Mouse (Mus musculus) right cerebral cortex, postnatal 25 days (tissue): ENCODE data around the gene Sugp1.
A peak's percentile ranks its signal among the peaks of the same experiment; 100 is the strongest.
"Not testable (repeated sequence)": the region's sequence is repeated elsewhere in the genome, so short reads cannot be mapped to it uniquely, and the experiment has no call there.

ENCODE experiments used
- DNase-seq: peaks from one replicate; pipeline ENCODE4 v3.0.0; 2022

Sugp1 gene

GRCm38 (mm10) chr8:70042583-70043455 is at the start of gene Sugp1, which contains the start of gene Mau2:
Gene Sugp1 (plus strand): TSS chr8:70042813.
Gene Mau2 (minus strand): TSS chr8:70042734.
- DNase-seq: peak; percentile 95

GRCm38 (mm10) chr8:69995422-69995775 is 47.2 kb upstream of the Sugp1 start:
- DNase-seq: no peak

GRCm38 (mm10) chr8:69995776-69996588 is 46.6 kb upstream of the Sugp1 start, which contains the start of gene Gatad2a:
Gene Gatad2a (minus strand): TSS chr8:69996384.
- peak; percentile 100 for DNase-seq

DNA sequence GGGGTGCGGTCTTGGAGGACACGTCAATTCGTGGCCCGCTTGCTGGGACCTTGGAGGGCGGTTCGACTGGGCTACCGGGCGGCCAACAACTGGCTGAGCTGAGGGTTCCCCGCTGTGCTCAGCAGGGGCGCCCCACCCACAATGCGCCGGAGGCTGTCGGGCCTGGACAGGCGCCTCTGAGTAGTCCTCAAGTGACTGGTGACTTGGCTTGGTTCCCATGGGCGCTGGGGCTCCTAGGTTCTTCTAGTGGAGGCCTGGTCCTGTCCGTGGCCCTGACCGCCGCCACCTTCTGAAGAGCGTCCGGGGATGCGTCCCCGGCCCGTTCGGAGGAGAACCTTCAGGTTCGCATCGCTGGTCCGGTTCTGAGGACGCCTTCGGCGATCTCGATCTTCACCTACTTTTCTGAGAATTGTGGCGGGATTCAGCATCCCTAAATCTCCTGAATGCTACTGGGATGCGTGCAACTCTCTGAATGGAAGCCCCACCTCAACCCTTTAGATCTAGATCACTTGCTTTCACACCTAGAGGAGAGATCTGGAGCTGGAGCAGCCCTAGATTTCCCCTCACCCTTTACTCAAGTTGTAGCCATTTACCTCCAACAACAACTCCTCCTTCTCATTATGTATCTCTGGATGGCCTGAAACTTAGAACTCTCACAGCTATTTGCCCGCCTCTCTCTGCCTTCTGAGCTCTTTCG is 45.9 kb upstream of the Sugp1 start:
- DNase-seq: no peak

GRCm38 (mm10) chr8:69998706-69999105 is 43.9 kb upstream of the Sugp1 start:
- DNase-seq: no peak

GRCm38 (mm10) chr8:69999236-69999635 is 43.4 kb upstream of the Sugp1 start:
- DNase-seq: no peak

DNA sequence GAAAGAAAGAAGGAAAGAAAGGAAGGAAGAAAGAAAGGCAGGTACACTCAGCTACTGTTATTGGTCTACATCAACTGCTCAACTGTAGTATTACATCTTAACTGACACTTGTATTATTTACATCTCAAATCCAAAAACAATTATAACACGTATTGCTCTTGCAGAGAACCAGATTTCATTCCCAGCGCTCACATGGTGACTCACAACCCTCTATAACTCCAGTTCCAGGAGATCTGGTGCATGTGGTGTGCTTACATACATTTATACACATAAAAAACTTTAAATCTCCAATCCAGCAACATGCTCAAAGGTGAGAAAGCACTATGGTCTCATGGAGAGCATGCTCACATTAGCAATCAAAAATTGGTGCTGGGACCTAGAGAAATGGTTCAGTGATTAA is 42.4 kb upstream of the Sugp1 start:
- DNase-seq: no peak

DNA sequence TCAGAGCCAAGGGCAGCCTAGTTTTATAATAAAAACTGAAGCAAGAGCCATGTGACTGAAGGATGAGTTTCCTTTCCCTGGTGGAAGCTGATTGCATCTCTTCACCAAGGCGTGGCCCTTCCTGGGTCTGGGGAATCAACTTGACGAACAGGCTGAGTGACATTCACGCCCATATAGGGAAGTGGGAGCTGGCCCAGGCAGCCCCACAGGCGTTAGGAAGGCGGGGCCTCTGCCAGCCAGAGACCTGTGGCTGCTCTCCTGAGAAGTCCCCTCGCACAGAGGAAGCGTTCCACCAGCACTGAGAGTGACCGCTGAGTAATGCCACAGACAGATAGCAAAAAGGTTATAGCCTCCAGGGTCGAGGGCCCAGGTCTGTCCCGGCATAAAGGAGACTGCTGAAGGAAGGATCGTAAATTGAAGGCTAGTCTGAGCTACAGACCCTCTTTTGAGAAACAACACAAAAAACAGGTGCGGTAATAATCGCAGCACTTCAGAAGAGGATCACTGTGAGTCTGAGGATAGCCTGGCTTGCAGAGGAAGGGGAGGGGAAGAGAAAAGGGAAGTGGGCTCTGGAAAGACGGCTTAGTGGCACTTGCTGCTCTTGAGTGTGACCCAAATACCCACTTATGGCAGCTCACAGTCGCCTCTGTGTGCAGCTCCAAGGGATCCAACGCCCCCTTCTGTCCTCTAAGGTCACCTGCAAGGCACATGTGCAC is 41.3 kb upstream of the Sugp1 start:
- no peak for DNase-seq

GRCm38 (mm10) chr8:70001892-70002191 is 40.8 kb upstream of the Sugp1 start:
- DNase-seq: not testable (repeated sequence)

DNA sequence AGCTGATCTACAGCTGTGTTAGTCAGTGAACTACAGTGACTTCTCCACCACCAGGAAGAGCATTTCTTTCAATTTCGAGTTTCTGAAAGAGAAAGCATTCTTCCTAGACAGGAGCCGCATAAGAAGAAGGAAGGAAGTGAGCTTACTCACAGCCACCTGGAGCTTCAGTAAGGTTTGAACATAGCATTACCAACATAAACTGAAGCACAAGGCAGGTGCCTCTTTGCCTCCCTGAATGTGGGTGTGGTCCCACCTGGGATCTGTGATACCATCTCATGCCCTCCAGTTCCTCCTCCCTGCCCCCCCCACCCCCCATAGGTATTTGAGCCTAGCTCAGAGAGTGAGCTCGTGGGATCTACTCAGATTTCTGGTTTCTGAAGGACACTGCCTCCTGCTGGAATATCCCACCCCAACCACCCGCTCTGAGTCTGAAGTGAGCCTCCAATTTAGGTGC is 39.4 kb upstream of the Sugp1 start:
- no peak for DNase-seq

DNA sequence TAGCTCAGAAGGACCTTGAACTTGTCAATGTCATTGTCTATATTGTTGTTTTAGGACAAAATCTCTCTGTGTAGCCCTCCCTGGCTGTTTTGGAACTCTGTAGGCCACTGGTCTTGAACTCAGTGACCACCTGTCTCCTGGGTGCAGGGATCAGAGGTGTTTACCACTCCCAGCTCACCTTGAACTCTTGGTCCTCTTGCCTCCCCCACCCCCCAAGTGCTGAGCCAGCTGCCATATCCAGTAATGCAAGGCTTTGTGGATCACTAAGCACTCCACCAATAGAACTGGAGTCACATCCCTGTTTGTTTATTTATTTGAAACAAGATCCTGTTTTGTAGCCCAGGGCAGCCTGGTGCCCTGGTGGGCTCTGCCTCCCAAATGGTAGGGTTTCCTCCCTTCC is 38.3 kb upstream of the Sugp1 start:
- DNase-seq: no peak

DNA sequence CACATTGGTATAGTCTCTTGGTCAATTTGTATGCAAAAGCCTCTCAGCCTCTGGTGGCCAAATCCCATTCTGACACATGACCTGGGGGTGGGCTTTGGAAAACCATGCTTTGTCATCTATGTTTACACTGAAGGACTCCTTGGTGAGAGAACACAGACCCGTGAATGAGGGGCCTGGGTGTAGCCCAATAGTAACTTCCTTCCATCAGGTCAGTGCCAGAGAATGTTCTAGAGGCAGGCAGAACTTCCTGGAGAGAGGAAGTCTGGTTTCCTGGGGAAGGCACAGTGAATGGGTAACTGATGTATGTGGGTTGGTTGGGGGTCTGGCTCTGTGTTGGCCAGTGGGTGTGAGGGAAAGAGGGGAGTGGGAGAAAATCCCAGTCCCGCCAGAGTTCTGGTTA is 37.4 kb upstream of the Sugp1 start:
- no peak for DNase-seq

- not testable (repeated sequence) for DNase-seq
These were observed 31.8 kb upstream of the Sugp1 start for GRCm38 (mm10) chr8:70010796-70011195.

- DNase-seq: no peak
These were observed 30.3 kb upstream of the Sugp1 start for GRCm38 (mm10) chr8:70012350-70012749.

- no peak for DNase-seq
These were observed 29.9 kb upstream of the Sugp1 start for GRCm38 (mm10) chr8:70012763-70013162.

DNA sequence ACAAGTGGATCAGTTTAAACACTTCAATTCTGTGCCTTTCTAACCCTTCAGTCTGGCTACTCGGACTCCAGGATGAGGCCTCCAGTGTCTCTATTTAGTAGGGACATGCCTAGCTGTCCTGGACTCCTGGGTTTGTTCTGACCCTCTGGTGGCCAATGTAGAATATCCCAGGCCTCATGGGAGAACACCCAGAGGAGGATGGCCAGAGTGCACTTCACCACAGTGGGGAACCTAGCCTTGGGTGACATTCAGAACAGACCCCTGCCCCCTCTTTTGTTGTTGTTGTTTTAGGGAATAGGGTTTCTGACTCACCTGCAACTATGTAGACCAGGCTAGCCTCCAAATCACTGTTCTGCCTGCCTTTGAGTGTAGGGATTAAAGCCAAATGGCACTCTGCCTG is 27.6 kb upstream of the Sugp1 start:
- DNase-seq: no peak

- no peak for DNase-seq
These were observed 19.0 kb upstream of the Sugp1 start for GRCm38 (mm10) chr8:70023596-70023995.

- no peak for DNase-seq
These were observed 16.5 kb upstream of the Sugp1 start for GRCm38 (mm10) chr8:70026151-70026550.

GRCm38 (mm10) chr8:70030255-70030654 is 12.4 kb upstream of the Sugp1 start:
- no peak for DNase-seq

- DNase-seq: no peak
These were observed 4.6 kb upstream of the Sugp1 start for GRCm38 (mm10) chr8:70037994-70038393.

- DNase-seq: no peak
These were observed 597 bp upstream of the Sugp1 start for GRCm38 (mm10) chr8:70041885-70042546.

GRCm38 (mm10) chr8:70043996-70044395 is 1.4 kb downstream of the Sugp1 start:
- no peak for DNase-seq
